Mouse (Mus musculus): Measurements from ENCODE around the gene Car5a.

DNA sequence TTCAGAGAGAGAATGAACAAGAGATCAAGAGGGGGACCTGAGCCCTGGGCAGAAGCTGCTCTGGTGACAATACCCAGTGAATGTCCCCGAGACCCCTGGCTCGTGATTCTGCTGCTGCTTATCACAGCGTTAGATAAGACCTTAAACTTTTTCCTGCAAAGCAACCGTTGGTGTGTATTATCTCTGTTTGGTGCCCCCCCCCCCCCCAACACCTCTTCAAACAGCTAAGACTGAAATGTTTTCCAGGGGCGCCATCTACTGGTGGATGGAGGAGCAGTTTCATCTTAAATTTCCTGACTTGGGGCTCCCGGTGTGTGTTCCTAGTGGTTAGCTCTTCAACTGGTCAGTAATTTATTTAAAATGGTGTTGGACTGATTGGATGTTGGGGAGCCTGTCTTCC is 35.0 kb downstream of the Car5a start:
- no peak for TF ChIP-seq GATA1 (IDR thresholded peaks at IDR 0.05; ENCODE audit: low read length)
- TF ChIP-seq TAL1 (IDR thresholded peaks at IDR 0.05; ENCODE audit: low read length) = no peak

Measured in erythroblast, embryonic 14.5 days (primary cell).